In the genomic region with DNA sequence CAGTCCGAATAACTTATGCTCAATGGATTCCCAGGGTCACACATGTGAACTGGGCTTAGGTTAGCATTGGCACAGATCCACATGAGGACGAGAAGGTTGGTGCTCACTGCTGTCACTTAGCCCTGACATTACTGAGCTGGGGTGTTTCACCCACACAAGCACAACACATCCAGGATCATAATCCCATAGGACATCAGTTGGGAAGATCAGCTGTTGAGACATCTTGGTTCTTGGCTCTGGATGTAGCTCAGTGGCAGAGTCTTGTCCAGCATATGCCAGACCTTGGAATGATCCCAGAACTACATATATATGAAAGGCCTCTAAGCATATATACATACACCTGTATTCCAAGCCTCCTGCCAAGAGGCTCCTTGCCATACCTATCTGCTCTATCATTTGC, we compare ENCODE assay signal across 28 mouse cellular contexts. TPM values are rescaled to one million over a fixed set of nuclear protein-coding genes. Genes with fewer than 3 reads are reported as not detected.
DNase-seq lines count a peak whose midpoint lies in the region; ATAC-seq lines count a peak whose summit lies in the region.
"Had no signal": no experiment of that assay in that cellular context is flagged by ENCODE, and none has a peak within 500 bp of the region (broad histone marks: within the 10 kb centered on the region; RNA-seq: fewer than 3 reads in every experiment).

No protein-coding gene starts in this region.

- peak; percentile 42 for DNase-seq in fat pad, adult 2 months (ENCODE audit: extremely low read depth, low read depth, low spot score)
- peak; percentile 54 for DNase-seq in gonadal fat pad, adult 2 months (ENCODE audit: low read depth)
- no peak for DNase-seq in ovary, postnatal 10 days (ENCODE audit: low spot score)
- DNase-seq in layer of hippocampus, adult 11-12 months (ENCODE audit: low spot score): no peak
- DNase-seq: adrenal gland, adult 2 months; adrenal gland, adult 8-10 months; adrenal gland, postnatal 10 days; adrenal gland, postnatal 14 days; adrenal gland, postnatal 25 days; adrenal gland, postnatal 36 days; B cell, adult 2 months; cerebellum, adult 11 months; cerebellum, adult 11-12 months; cerebellum, adult 18-20 months; cerebellum, adult 2 months had no signal

- peak; percentile 55; the same call in 1 of the 2 replicates for ATAC-seq in erythroblast, adult 5-6 weeks (replicated peaks; ENCODE audit: low FRiP score, poor library complexity, severe bottlenecking)
- no peak for ATAC-seq in cerebellum, adult (ENCODE audit: insufficient number of reproducible peaks, low FRiP score, low TSS enrichment)
- ATAC-seq: activated CD4-positive, CD25-positive, alpha-beta regulatory T cell, adult 4 months; CD4-positive, CD25-positive, alpha-beta regulatory T cell, adult 4 months; Patski had no signal

RNA-seq across cellular contexts. Expression of gene Spdye4b, which starts 14.3 kb away (rescaled TPM):
- total RNA-seq in erythroblast, adult 5-6 weeks (2015; ENCODE audit: low replicate concordance): not detected in 2 replicates
- total RNA-seq in erythroblast, adult 5-6 weeks (2017; ENCODE audit: low replicate concordance): not detected in 2 replicates
- polyA plus RNA-seq in gonadal fat pad, adult 2 months (2012; rRNA removed): not detected in 2 replicates
- total RNA-seq: adrenal gland, adult 18-20 months; adrenal gland, adult 2 months; adrenal gland, adult 8-10 months; adrenal gland, postnatal 10 days; adrenal gland, postnatal 14 days; adrenal gland, postnatal 25 days; adrenal gland, postnatal 36 days; adrenal gland, postnatal 4 days; CH12.LX; MEL had no signal
- polyA plus RNA-seq: adrenal gland, adult 2 months; brain, embryonic 14.5 days; C2C12; CD4-positive, CD25-positive, alpha-beta regulatory T cell, adult 4 months; cerebellum, adult 2 months; G1E; Patski had no signal

RNA-seq across cellular contexts. Expression of gene Rbak, which starts 14.6 kb away (rescaled TPM):
- total RNA-seq in erythroblast, adult 5-6 weeks (2015; ENCODE audit: low replicate concordance): 1.7 TPM in 1 of 2 replicates, not detected in the other
- total RNA-seq in erythroblast, adult 5-6 weeks (2017; ENCODE audit: low replicate concordance): 0.42 and 0.51 TPM in 2 replicates
- 5.0 and 5.2 TPM in 2 replicates for polyA plus RNA-seq in gonadal fat pad, adult 2 months (2012; rRNA removed)

RNA-seq across cellular contexts. Expression of gene Spdye4a, which starts 31.5 kb away (rescaled TPM):
- total RNA-seq in erythroblast, adult 5-6 weeks (2015; ENCODE audit: low replicate concordance): not detected in 2 replicates
- total RNA-seq in erythroblast, adult 5-6 weeks (2017; ENCODE audit: low replicate concordance): not detected in 2 replicates
- polyA plus RNA-seq in gonadal fat pad, adult 2 months (2012; rRNA removed): not detected in 2 replicates
- total RNA-seq: adrenal gland, adult 18-20 months; adrenal gland, adult 2 months; adrenal gland, adult 8-10 months; adrenal gland, postnatal 10 days; adrenal gland, postnatal 14 days; adrenal gland, postnatal 25 days; adrenal gland, postnatal 36 days; adrenal gland, postnatal 4 days; CH12.LX; ES-E14; G1E; MEL had no signal
- polyA plus RNA-seq: activated CD4-positive, CD25-positive, alpha-beta regulatory T cell, adult 4 months; adrenal gland, adult 2 months; brain, embryonic 14.5 days; C2C12; CD4-positive, CD25-positive, alpha-beta regulatory T cell, adult 4 months; cerebellum, adult 2 months; G1E; Patski had no signal

RNA-seq across cellular contexts. Expression of gene Zfp12, which starts 39.8 kb away (rescaled TPM):
- total RNA-seq in erythroblast, adult 5-6 weeks (2015; ENCODE audit: low replicate concordance): 0.58 and 2.1 TPM in 2 replicates
- total RNA-seq in erythroblast, adult 5-6 weeks (2017; ENCODE audit: low replicate concordance): 0.70 and 1.5 TPM in 2 replicates
- 9.0 and 9.9 TPM in 2 replicates for polyA plus RNA-seq in gonadal fat pad, adult 2 months (2012; rRNA removed)

RNA-seq across cellular contexts. Expression of gene Olfr718-ps1, which starts 47.8 kb away (rescaled TPM):
- not detected in 2 replicates for total RNA-seq in erythroblast, adult 5-6 weeks (2015; ENCODE audit: low replicate concordance)
- total RNA-seq in erythroblast, adult 5-6 weeks (2017; ENCODE audit: low replicate concordance): not detected in 2 replicates
- not detected in 2 replicates for polyA plus RNA-seq in gonadal fat pad, adult 2 months (2012; rRNA removed)
- total RNA-seq: adrenal gland, adult 18-20 months; adrenal gland, adult 2 months; adrenal gland, postnatal 14 days; CH12.LX; MEL had no signal
- polyA plus RNA-seq: activated CD4-positive, CD25-positive, alpha-beta regulatory T cell, adult 4 months; adrenal gland, adult 2 months; brain, embryonic 14.5 days; C2C12; cerebellum, adult 2 months; G1E had no signal

Comparison
In these comparisons a context has a peak if more than half of its experiments do, and no peak if none do; other contexts are left out.
1. DNase-seq: peak in fat pad, adult 2 months (single experiment) and gonadal fat pad, adult 2 months (single experiment); none in ovary, postnatal 10 days (single experiment) and layer of hippocampus, adult 11-12 months (single experiment).